Mouse (Mus musculus): ENCODE data around the gene Tnrc6c.

The Tnrc6c gene

GRCm38 (mm10) chr11:117677111-117677510 is 23.0 kb downstream of the Tnrc6c start:
- DNase-seq: no peak

- DNase-seq: no peak
These were observed 23.5 kb downstream of the Tnrc6c start for GRCm38 (mm10) chr11:117677594-117677993.

GRCm38 (mm10) chr11:117678155-117678554 is 24.1 kb downstream of the Tnrc6c start:
- DNase-seq: no peak

GRCm38 (mm10) chr11:117678740-117679139 is 24.7 kb downstream of the Tnrc6c start:
- no peak for DNase-seq

GRCm38 (mm10) chr11:117684640-117685039 is 30.6 kb downstream of the Tnrc6c start:
- DNase-seq: no peak

- peak; percentile 59 to 82 for DNase-seq
These were observed 31.4 kb downstream of the Tnrc6c start for GRCm38 (mm10) chr11:117685461-117685860.

- DNase-seq: peak; percentile 39 to 41
These were observed 31.9 kb downstream of the Tnrc6c start for GRCm38 (mm10) chr11:117686021-117686420.

GRCm38 (mm10) chr11:117688603-117689002 is 34.5 kb downstream of the Tnrc6c start:
- DNase-seq: no peak

- DNase-seq: no peak
These were observed 37.2 kb downstream of the Tnrc6c start for GRCm38 (mm10) chr11:117691311-117691710.

- DNase-seq: no peak
These were observed 40.0 kb downstream of the Tnrc6c start for GRCm38 (mm10) chr11:117694050-117694449.

GRCm38 (mm10) chr11:117696585-117696984 is 42.5 kb downstream of the Tnrc6c start:
- no peak for DNase-seq

- DNase-seq: no peak
These were observed 46.8 kb downstream of the Tnrc6c start for GRCm38 (mm10) chr11:117700871-117701270.

GRCm38 (mm10) chr11:117706267-117706666 is 52.2 kb downstream of the Tnrc6c start:
- DNase-seq: no peak

- DNase-seq: no peak
These were observed 53.1 kb downstream of the Tnrc6c start for GRCm38 (mm10) chr11:117707238-117707637.

GRCm38 (mm10) chr11:117709308-117709707 is 55.2 kb downstream of the Tnrc6c start:
- DNase-seq: peak in 1 of 2 experiments; percentile 61

- DNase-seq: no peak
These were observed 56.8 kb downstream of the Tnrc6c start for GRCm38 (mm10) chr11:117710815-117711294.

GRCm38 (mm10) chr11:117712065-117712464 is 58.0 kb downstream of the Tnrc6c start:
- no peak for DNase-seq

- no peak for DNase-seq
These were observed 59.3 kb downstream of the Tnrc6c start for GRCm38 (mm10) chr11:117713375-117713774.

GRCm38 (mm10) chr11:117718838-117719237 is 64.7 kb downstream of the Tnrc6c start:
- no peak for DNase-seq

- DNase-seq: no peak
These were observed 70.7 kb downstream of the Tnrc6c start for GRCm38 (mm10) chr11:117724604-117725301.

GRCm38 (mm10) chr11:117727031-117727430 is 72.9 kb downstream of the Tnrc6c start:
- no peak for DNase-seq

- no peak for DNase-seq
These were observed 74.2 kb downstream of the Tnrc6c start for GRCm38 (mm10) chr11:117728245-117728644.

- DNase-seq: peak; percentile 77 to 85
These were observed 74.8 kb downstream of the Tnrc6c start for GRCm38 (mm10) chr11:117728841-117729240.

- peak in 1 of 2 experiments; percentile 22 for DNase-seq
These were observed 75.3 kb downstream of the Tnrc6c start for GRCm38 (mm10) chr11:117729341-117729740.

Data from kidney, adult 8-10 months (tissue).